Mouse (Mus musculus) liver, adult 2 months (tissue): ENCODE results near the gene Vasp. TPM values are rescaled to one million over a fixed set of nuclear protein-coding genes. Genes with fewer than 3 reads are reported as not detected.
A peak's percentile ranks its signal among the peaks of the same experiment; 100 is the strongest.

Experiments used
- DNase-seq: peaks from one replicate; pipeline ENCODE4 v3.0.0-alpha.2; 2011; ENCODE audit warnings: low read depth, low spot score; ENCODE audit errors: extremely low read depth
- H3K27ac ChIP-seq: fragments of 200-500 bp; replicated peaks from 2 replicates; pipeline ENCODE4 v1.5.1; 2012; ENCODE audit warnings: low read depth, mild to moderate bottlenecking, control low read depth, inconsistent platforms, low read length; ENCODE audit not compliant: insufficient read depth
- H3K27me3 ChIP-seq: fragments of 200-500 bp; 2 replicates; pipeline ENCODE4 v1.6.1; 2012; ENCODE audit warnings: mild to moderate bottlenecking, moderate library complexity, low read length, inconsistent platforms; ENCODE audit not compliant: control insufficient read depth, insufficient read depth
- H3K36me3 ChIP-seq: fragments of 200-500 bp; 2 replicates; pipeline ENCODE4 v1.6.1; 2012; ENCODE audit warnings: low read length, inconsistent platforms; ENCODE audit not compliant: control insufficient read depth, insufficient read depth
- H3K4me1 ChIP-seq: fragments of 200-500 bp; 2 replicates; pipeline ENCODE4 v1.6.1; 2011; ENCODE audit warnings: low read length; ENCODE audit not compliant: control insufficient read depth, insufficient read depth
- H3K4me3 ChIP-seq: fragments of 200-500 bp; 2 replicates; pipeline ENCODE4 v1.5.1; 2011; ENCODE audit warnings: low read depth, mild to moderate bottlenecking, control low read depth, low read length, moderate library complexity; ENCODE audit not compliant: insufficient read depth
- H3K79me2 ChIP-seq: fragments of 200-500 bp; 2 replicates; pipeline ENCODE4 v1.6.1; 2012; ENCODE audit warnings: inconsistent platforms, mild to moderate bottlenecking, low read length, moderate library complexity; ENCODE audit not compliant: control insufficient read depth, insufficient read depth
- H3K9ac ChIP-seq: fragments of 200-500 bp; 2 replicates; pipeline ENCODE4 v1.6.1; 2012; ENCODE audit warnings: low read depth, mild to moderate bottlenecking, control low read depth, inconsistent platforms, low read length
- CTCF ChIP-seq: fragments of 200-500 bp; IDR thresholded peaks from 2 replicates; pipeline ENCODE4 v1.5.1; 2011; ENCODE audit warnings: low read depth, low read length, control low read depth
- POLR2A ChIP-seq: fragments of 200-500 bp; IDR thresholded peaks from 2 replicates; pipeline ENCODE4 v1.6.1; 2011; ENCODE audit warnings: low read length, control low read depth; ENCODE audit not compliant: insufficient read depth; ENCODE audit errors: extremely low read depth
- WGBS: fragments of 180-500 bp; shearing (Covaris S2); methylation state at CpG from one replicate; pipeline ENCODE4 v1.1.7; 2018; 5-methylcytosine and 5-hydroxymethylcytosine counted together
- polyA plus RNA-seq: library from polyadenylated mRNA; depleted of rRNA; stranded (reverse); fragments of >200 nt; gene quantifications from 2 replicates; pipeline ENCODE4 v1.2.3, GENCODE M21; 2012
- total RNA-seq: library from RNA; depleted of rRNA; stranded (reverse); fragments of >200 nt; gene quantifications from 2 replicates; pipeline ENCODE4 v1.2.3, GENCODE M21; 2014

Vasp gene
- total and polyA plus RNA-seq, 2 experiments: 6.3 to 37.1 TPM

DNA sequence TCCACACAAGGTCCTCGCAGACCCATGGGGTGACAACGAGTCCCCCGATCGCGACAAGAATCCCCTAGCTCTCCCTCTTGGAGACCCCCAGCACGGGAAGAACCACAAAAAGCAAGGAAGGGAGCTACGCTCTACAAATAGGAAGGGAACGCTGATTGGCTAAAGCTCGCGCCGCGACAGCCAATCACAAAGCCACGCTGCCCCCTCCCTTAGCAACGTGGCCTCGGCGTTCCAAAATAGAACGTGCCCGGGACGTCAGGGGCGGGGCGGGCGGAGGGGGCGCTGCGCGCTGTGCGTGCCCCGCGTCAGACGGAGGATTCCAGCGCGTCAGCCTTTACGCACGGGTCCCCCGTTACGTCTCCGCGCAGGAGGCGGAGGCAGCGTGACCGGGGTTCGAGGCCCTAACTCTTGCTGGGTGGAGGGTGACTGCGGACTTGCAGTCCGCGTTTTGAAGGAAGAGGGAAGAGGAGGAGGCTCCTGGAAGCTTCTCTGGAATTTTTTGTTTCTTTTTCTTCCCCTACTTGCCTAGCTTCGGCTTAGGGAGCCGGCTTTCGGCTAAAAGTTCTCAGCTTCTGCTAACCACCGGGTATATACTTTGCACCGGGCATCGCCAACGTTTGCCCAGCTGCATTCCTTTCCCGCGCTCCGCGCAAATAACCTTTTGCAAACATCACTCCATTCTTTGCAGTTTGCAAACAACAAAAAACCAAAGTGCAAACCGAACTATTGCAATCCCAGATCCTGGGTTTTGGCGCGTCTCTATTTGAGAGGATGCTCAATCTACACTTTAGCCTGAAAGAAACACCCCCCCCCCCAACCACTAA is 37.0 kb upstream of the Vasp start:
- Histone ChIP-seq H3K4me1 (peaks cover 1% of the 10 kb centered on the region; the same call in 1 of the 2 replicates), H3K27ac (peak overlapping the region; percentile 62), H3K36me3 (no peaks in the 10 kb centered on the region), H3K4me3 (peak overlapping the region; percentile 53), H3K9ac (peak overlapping the region; percentile 65), H3K27me3 (no peaks in the 10 kb centered on the region), H3K79me2 (no peaks in the 10 kb centered on the region)
- no peak for TF ChIP-seq CTCF
- TF ChIP-seq POLR2A: 0 out of 2 replicates have a peak, but pooled peaks have one; percentile 18
- under 1% methylated on average over 58 of the region's 58 CpGs for WGBS
- peak; percentile 73 for DNase-seq

DNA sequence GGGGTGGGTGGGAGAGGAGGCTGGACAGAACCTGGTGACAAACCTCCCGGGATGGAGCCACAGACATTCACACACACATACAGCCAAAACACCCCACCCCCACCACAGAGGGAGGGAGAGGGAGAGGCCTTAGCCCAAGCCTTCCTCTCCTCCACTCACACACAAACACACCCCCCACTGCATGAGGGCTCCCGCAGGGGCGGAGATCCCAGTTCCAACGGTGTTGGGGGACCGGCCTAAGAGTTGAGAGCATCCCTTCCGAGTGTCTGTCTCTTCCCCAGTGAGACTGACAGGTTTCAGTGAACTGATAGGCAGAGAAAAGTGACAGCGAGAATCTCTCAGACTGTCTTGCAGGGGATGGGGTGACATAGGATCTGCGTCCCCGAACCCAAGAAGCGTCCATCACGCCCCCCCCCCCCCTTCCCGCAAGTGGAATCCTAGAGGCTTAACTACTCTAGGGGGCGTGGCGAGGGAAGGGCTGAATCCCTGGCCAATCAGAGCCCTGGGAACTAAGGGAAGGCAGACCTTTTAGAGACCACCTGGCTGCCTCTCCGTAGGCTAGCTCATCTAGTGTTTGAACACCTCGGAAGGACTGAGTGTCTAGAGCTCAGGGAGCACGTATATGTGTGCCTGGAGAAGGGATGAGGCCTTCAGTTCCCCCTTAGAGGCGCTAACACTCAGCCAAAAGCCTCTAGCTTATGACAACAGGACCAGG is 36.3 kb upstream of the Vasp start:
- Histone ChIP-seq H3K79me2 (no peaks in the 10 kb centered on the region), H3K27ac (peak overlapping the region; percentile 62), H3K4me3 (peak overlapping the region; percentile 45), H3K27me3 (no peaks in the 10 kb centered on the region), H3K4me1 (peaks cover 1% of the 10 kb centered on the region; the same call in 1 of the 2 replicates), H3K9ac (peak overlapping the region; percentile 65), H3K36me3 (no peaks in the 10 kb centered on the region)
- WGBS: 5% methylated on average over 18 of the region's 18 CpGs
- no peak for DNase-seq
- TF ChIP-seq CTCF (no peak), POLR2A (no peak)

DNA sequence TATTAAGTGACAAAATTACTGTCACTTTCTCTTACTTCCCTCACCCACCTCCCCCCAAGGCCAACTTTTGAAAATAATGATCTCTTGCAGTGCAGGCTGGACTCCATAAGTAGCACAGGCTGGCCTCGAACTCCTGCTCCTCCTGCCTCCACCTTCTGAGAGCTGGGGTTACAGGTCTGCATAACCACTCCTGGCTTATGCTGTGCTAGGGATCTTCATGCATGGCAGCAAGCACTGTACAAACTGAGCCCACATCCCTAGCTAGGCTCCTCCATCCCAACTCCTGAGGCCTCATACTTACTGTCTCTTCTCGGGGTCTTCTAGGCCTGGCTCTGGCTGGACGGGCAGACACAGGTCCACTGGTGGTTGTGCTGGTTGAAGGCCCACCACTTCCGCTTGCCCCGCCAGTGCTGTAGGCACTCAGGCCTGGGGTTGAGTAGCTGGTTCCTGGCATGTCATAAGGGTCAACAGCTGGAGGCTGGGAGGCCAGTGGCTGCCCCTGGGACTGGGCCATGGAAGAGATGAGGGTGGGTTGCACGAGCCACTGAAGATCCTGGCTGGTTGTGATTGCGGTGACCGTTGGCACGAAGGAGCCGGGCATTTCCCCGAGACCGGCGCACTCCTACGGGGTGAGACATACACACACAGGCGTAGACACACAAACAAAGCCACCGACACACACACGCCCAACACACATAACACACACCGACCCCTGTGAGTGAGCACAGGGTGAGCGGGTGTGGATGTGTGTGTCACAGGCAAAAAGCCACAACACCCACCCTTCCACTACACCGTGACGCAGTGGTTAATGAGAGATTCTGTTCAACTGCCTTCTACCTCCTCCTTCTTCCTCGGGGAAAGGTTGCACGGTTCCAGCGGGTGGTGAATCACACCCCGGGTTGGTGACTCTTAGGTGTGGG is 35.5 kb upstream of the Vasp start:
- Histone ChIP-seq H3K36me3 (no peaks in the 10 kb centered on the region), H3K4me3 (no peak overlapping the region), H3K27ac (no peak overlapping the region), H3K4me1 (peaks cover 1% of the 10 kb centered on the region; the same call in 1 of the 2 replicates), H3K9ac (no peak overlapping the region), H3K27me3 (no peaks in the 10 kb centered on the region), H3K79me2 (no peaks in the 10 kb centered on the region)
- 83% methylated on average over 25 of the region's 25 CpGs for WGBS
- no peak for DNase-seq
- TF ChIP-seq CTCF (no peak), POLR2A (no peak)

DNA sequence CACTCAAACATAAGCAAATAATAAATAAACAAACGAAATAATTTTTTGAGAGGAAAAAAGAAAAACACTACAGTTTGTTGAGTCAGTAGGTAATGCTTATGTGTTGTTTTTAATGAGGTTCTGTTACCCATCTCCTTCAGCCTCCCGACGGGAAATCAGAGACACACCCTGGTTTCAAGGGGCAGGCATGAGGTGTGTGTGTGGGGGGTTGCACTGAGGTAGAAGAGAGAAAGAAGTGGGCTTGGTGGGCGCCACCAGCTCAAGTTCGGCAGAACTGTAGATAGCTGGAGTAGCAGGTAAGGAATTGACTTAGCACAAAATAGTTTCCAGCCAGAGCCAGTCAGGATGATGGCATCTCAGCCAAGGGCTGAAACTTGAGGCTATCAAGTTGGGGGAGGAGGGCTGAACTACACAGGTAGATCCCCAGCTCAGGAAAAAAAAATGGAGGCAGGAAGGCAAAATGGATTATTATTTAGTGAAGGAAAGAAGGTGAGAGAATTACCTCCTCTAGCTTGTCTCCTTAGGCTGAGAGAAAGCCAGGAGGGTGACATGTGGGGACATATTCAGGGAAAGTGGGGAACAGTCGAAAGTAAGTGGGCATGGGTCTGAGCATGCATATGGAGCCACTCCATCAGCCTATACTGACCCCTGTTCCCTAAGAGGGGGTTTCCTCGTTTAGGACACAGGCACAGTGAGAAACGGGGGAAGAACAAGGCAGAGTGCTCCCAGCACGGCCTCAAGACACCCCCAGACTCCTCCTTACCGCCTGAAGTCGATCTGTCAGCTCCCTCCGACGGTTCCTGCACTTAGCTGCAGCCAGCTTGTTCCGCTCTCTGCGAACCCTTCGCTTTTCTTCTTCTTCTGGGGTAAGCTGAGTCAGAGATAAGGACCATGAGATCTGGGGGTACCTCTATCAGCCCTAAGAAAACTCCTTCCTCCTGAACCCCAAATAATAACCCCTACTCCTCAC is 34.5 kb upstream of the Vasp start:
- WGBS: 66% methylated on average over 16 of the region's 16 CpGs
- peaks cover 1% of the 10 kb centered on the region; the same call in 1 of the 2 replicates for H3K4me1 ChIP-seq
- DNase-seq: no peak
- H3K27ac ChIP-seq: no peak overlapping the region
- no peak overlapping the region for H3K9ac ChIP-seq
- no peak for TF ChIP-seq CTCF
- no peak for TF ChIP-seq POLR2A
- no peaks in the 10 kb centered on the region for H3K27me3 ChIP-seq
- no peaks in the 10 kb centered on the region for H3K36me3 ChIP-seq
- no peaks in the 10 kb centered on the region for H3K79me2 ChIP-seq
- H3K4me3 ChIP-seq: no peak overlapping the region

DNA sequence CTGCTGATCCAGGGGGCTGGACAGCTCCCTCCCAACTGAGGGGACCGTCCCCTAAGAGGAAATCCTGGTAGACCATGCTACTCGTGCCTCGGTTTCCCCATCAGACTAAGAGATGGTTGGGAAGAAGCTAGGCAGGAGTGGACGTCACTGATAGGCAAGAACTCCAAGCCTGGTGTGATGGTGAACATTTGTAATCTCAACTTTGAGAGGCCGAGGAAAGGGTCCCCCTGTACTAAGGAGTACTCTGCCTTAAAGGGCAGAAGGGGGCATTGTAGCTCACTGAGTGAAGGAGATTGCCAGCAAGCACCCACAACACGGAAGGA is 33.8 kb upstream of the Vasp start:
- Histone ChIP-seq H3K27me3 (no peaks in the 10 kb centered on the region), H3K36me3 (no peaks in the 10 kb centered on the region), H3K27ac (no peak overlapping the region), H3K9ac (no peak overlapping the region), H3K79me2 (no peaks in the 10 kb centered on the region), H3K4me3 (no peak overlapping the region), H3K4me1 (no peaks in the 10 kb centered on the region)
- 29% methylated on average over 6 of the region's 6 CpGs for WGBS
- no peak for DNase-seq
- no peak for TF ChIP-seq POLR2A
- TF ChIP-seq CTCF: no peak
